Mouse (Mus musculus) gonadal fat pad, adult 2 months (tissue): ENCODE measurements around the gene Birc3. TPM values are rescaled to one million over a fixed set of nuclear protein-coding genes. Genes with fewer than 3 reads are reported as not detected.

Experiments
- DNase-seq: peaks from one replicate; pipeline ENCODE4 v3.0.0-alpha.2; 2012; ENCODE audit warnings: low read depth
- polyA plus RNA-seq: library from polyadenylated mRNA; depleted of rRNA; stranded (reverse); fragments of >200 nt; gene quantifications from 2 replicates; pipeline ENCODE4 v1.2.3, GENCODE M21; 2012; rRNA removed

Birc3 gene
- polyA plus RNA-seq, 1 experiment = 19.0 TPM

GRCm38 (mm10) chr9:7822758-7823157 is 50.2 kb downstream of the Birc3 start:
- DNase-seq = no peak

GRCm38 (mm10) chr9:7805101-7805506 is 67.9 kb downstream of the Birc3 start:
- no peak for DNase-seq

Other genes with a start within 250 kb of the Birc3 start
- gene Mmp20, start 245.0 kb downstream of the Birc3 start, polyA plus RNA-seq = not detected in 2 replicates
- gene Mmp7, start 181.1 kb downstream of the Birc3 start, polyA plus RNA-seq = 41.6 and 53.2 TPM in 2 replicates
- 80.9 and 81.0 TPM in 2 replicates for gene Tmem123, start 109.1 kb downstream of the Birc3 start, polyA plus RNA-seq
- 21.0 and 23.5 TPM in 2 replicates for gene Birc2, start 36.1 kb downstream of the Birc3 start, polyA plus RNA-seq
- gene Yap1, start 131.4 kb upstream of the Birc3 start, polyA plus RNA-seq = 51.5 and 59.0 TPM in 2 replicates
- 3.3 and 3.4 TPM in 2 replicates for gene Cfap300, start 169.6 kb upstream of the Birc3 start, polyA plus RNA-seq